Mouse (Mus musculus) neural tube, embryonic 11.5 days (tissue): Measurements from ENCODE around the gene Gm28044. TPM values are rescaled to one million over a fixed set of nuclear protein-coding genes. Genes with fewer than 3 reads are reported as not detected.
"Not testable (repeated sequence)": the region's sequence is repeated elsewhere in the genome, so short reads cannot be mapped to it uniquely, and the experiment has no call there.

ENCODE experiments used
- ATAC-seq: fragments of 200-750 bp; cut with Nextera tagmentation; 2 replicates; pipeline ENCODE4 v1.8.0; 2017; ENCODE audit warnings: moderate number of reproducible peaks, mild to moderate bottlenecking, moderate TSS enrichment, moderate library complexity; ENCODE audit not compliant: insufficient read depth, low FRiP score, low TSS enrichment
- DNase-seq: peaks from one replicate; pipeline ENCODE4 v3.0.0-alpha.2; 2015; ENCODE audit warnings: low spot score
- H3K27ac ChIP-seq: fragments of 300-500 bp; sonication (generic); 2 replicates; pipeline ENCODE4 v1.5.1; 2014; ENCODE audit warnings: low read depth, mild to moderate bottlenecking, low read length
- H3K27me3 ChIP-seq: fragments of 300-500 bp; sonication (generic); 2 replicates; pipeline ENCODE4 v1.6.1; 2014; ENCODE audit warnings: mild to moderate bottlenecking, low read length, mixed read lengths; ENCODE audit not compliant: control insufficient read depth, insufficient read depth
- H3K36me3 ChIP-seq: fragments of 300-500 bp; sonication (generic); 2 replicates; pipeline ENCODE4 v1.6.1; 2014; ENCODE audit warnings: mild to moderate bottlenecking, low read length, moderate library complexity, mixed read lengths; ENCODE audit not compliant: control insufficient read depth, insufficient read depth
- H3K4me1 ChIP-seq: fragments of 300-500 bp; sonication (generic); 2 replicates; pipeline ENCODE4 v1.6.1; 2014; ENCODE audit warnings: low read length, mixed read lengths; ENCODE audit not compliant: control insufficient read depth, insufficient read depth
- H3K4me2 ChIP-seq: fragments of 300-500 bp; sonication (generic); 2 replicates; pipeline ENCODE4 v1.6.1; 2014; ENCODE audit warnings: low read depth, mild to moderate bottlenecking, moderate library complexity
- H3K4me3 ChIP-seq: fragments of 300-500 bp; sonication (generic); 2 replicates; pipeline ENCODE4 v1.5.1; 2014; ENCODE audit warnings: low read depth, low read length
- H3K9ac ChIP-seq: fragments of 300-500 bp; sonication (generic); 2 replicates; pipeline ENCODE4 v1.6.1; 2014; ENCODE audit warnings: mild to moderate bottlenecking, low read length
- H3K9me3 ChIP-seq: fragments of 300-500 bp; sonication (generic); 2 replicates; pipeline ENCODE4 v1.6.1; 2016; ENCODE audit warnings: low read length; ENCODE audit not compliant: control insufficient read depth
- WGBS: fragments of 180-500 bp; shearing (Covaris S2); extraction: QIAGEN DNeasy Blood & Tissue Kit; methylation state at CpG from one replicate; pipeline ENCODE4 v1.1.7; 2014; 5-methylcytosine and 5-hydroxymethylcytosine counted together
- polyA plus RNA-seq: library from polyadenylated mRNA; unstranded; fragments of >200 nt; fragmentation: Nextera tagmentation; extraction: Ambion mirVana; gene quantifications from 2 replicates; pipeline ENCODE4 v1.2.1, GENCODE M21; 2014

Gm28044 gene
- polyA plus RNA-seq = 0.68 and 1.1 TPM in 2 replicates

GRCm38 (mm10) chr13:67360131-67360744 lies at the start of gene Gm28044, which contains the start of gene Zfp953:
TSS of gene Gm28044 (minus strand) at chr13:67360536.
TSS of gene Zfp953 (minus strand) at chr13:67360605.
- no peaks in the 10 kb centered on the region for H3K27me3 ChIP-seq
- H3K27ac ChIP-seq = no peak within 1 kb of the TSS
- H3K4me2 ChIP-seq = peak within 1 kb of the TSS; percentile 49
- H3K9me3 ChIP-seq = no peaks in the 10 kb centered on the region
- H3K9ac ChIP-seq = peak within 1 kb of the TSS; percentile 61
- ATAC-seq (peak; percentile 90), DNase-seq (peak; percentile 85)
- H3K4me3 ChIP-seq = peak within 1 kb of the TSS; percentile 62
- H3K36me3 ChIP-seq = no peaks in the 10 kb centered on the region
- no peaks in the 10 kb centered on the region; the same call in 1 of the 2 replicates for H3K4me1 ChIP-seq
- WGBS = under 1% methylated on average over 15 of the region's 15 CpGs

DNA sequence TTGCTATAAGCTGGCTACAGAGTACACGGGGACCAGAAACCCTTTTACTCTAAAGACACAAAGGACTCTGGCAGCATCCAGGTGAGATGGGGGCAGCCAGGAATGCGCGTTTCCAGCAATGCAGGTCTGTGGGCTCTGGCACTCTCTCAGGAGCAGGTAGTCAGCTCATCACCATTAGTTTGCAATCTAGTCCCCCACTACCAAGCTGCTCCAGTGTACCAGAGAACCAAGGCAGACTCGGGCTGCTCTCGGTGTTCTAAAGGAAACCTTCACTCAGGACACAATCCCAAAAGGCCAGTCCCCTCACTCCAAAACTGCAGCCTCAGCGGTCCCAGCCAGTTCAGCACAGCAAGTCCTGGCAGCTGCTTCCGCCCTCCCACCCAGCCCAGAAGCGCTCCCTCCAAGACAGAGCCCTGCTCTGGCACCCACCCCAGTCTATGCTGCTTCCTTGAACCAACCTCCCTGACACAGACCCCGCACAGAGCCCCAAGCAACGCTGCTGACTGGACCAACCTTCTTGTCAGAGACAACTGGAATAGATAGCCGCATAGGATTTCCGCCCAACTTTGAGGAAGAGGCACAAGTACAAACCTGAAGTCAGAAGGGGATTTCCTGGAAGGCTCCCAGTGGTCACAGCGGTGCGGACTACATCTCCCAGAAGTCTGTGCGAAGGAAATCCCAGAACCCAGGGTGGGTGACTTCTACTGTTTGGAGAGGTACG lies 39.0 kb upstream of the Gm28044 start, which contains the start of gene Zfp429:
Gene Zfp429 (minus strand): TSS at position 637 of the 721 bp plus-strand sequence.
- DNase-seq (peak; percentile 77), ATAC-seq (peak; percentile 95)
- H3K9ac ChIP-seq, H3K36me3 ChIP-seq, H3K9me3 ChIP-seq, H3K4me1 ChIP-seq, H3K27me3 ChIP-seq, H3K27ac ChIP-seq: not testable (repeated sequence)
- H3K4me3 ChIP-seq = peak within 1 kb of the TSS; percentile 43
- 4% methylated on average over 14 of the region's 16 CpGs for WGBS
- peak within 1 kb of the TSS; percentile 48 for H3K4me2 ChIP-seq

DNA sequence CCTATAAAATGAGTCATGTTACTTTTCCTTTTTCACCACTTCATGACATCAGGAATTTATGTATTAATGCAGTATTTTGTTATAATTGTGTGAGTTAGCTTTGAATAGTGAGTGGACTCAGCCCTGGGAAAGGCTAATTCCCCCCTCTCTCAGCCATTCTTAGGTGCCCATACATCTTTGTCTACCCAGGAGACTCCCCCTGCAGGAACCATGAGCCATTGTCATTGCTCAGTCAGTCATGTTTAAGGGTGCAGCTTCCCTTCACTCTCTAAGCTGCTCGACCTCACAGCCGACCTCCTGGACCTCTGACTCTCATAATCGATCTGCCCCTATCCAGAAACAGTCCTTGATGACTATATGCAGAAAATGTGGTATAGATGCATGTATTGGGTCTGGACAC lies 15.9 kb upstream of the Gm28044 start:
- not testable (repeated sequence) for H3K9me3 ChIP-seq, H3K4me3 ChIP-seq, H3K36me3 ChIP-seq, H3K9ac ChIP-seq, H3K27ac ChIP-seq, ATAC-seq, DNase-seq, H3K4me1 ChIP-seq, H3K4me2 ChIP-seq, H3K27me3 ChIP-seq
- 59% methylated on average over 3 of the region's 3 CpGs for WGBS

DNA sequence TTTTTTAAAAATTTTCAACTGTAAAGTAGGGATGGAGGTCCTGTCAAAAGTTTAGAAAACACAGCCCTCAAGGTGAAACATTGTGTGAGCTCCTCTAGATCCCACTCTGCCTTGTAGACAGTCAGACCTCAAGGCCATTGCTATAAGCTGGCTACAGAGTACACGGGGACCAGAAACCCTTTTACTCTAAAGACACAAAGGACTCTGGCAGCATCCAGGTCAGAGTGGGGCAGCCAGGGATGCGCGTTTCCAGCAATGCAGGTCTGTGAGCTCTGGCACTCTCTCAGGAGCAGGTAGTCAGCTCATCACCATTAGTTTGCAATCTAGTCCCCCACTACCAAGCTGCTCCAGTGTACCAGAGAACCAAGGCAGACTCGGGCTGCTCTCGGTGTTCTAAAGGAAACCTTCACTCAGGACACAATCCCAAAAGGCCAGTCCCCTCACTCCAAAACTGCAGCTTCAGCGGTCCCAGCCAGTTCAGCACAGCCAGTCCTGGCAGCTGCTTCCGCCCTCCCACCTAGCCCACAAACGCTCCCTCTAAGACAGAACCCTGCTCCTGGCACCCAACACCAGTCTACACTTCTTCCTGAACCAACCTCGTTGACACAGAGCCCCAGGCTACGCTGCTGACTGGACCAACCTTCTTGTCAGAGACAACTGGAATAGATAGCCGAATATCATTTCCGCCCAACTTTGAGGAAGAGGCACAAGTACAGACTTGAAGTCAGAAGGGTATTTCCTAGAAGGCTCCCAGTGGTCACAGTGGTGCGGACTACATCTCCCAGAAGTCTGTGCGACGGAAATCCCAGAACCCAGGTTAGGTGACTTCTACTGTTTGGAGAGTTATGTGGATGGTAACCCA lies 14.9 kb upstream of the Gm28044 start, which contains the start of the genes Gm28041 and Zfp456:
Gene Gm28041 (minus strand): TSS at position 684 of the 862 bp plus-strand sequence.
Gene Zfp456 (minus strand): TSS at position 761 of the 862 bp plus-strand sequence.
- H3K9ac ChIP-seq, H3K4me1 ChIP-seq, H3K9me3 ChIP-seq, H3K27me3 ChIP-seq, H3K27ac ChIP-seq, H3K36me3 ChIP-seq: not testable (repeated sequence)
- 15% methylated on average over 14 of the region's 15 CpGs for WGBS
- H3K4me3 ChIP-seq = peak within 1 kb of the TSS; percentile 32
- ATAC-seq (peak; percentile 90), DNase-seq (peak; percentile 71)
- peak within 1 kb of the TSS; percentile 39 for H3K4me2 ChIP-seq

- no peak for ATAC-seq
- H3K9me3 ChIP-seq = no peaks in the 10 kb centered on the region
- no peak overlapping the region for H3K4me3 ChIP-seq
Measured at GRCm38 (mm10) chr13:67351854-67352253, 8.5 kb downstream of the Gm28044 start.

DNA sequence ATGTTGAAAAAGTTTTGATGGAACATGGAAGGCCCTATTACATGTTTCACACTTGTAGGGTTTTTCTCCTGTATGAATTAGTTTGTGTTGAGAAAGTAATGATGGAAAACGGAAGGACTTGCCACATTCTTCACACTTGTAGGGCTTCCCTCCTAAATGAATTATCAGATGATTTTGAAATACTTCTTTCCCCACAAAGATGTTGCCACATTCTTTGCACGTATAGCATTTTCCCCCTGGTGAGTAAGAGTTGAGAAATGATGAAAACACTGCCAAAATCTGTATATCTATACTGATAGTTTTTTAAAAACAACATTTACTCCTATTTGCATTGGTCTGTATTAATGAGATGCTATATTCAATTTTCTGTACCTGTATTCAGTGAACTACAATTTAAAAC lies 16.9 kb downstream of the Gm28044 start:
- WGBS = 92% methylated on average over 2 of the region's 2 CpGs

More at GRCm38 (mm10) chr13:67351854-67352253, 8.5 kb downstream of the Gm28044 start:
- no peak overlapping the region for H3K27ac ChIP-seq
- no peaks in the 10 kb centered on the region for H3K27me3 ChIP-seq
- no peak overlapping the region for H3K9ac ChIP-seq
- no peaks in the 10 kb centered on the region for H3K36me3 ChIP-seq
- no peak overlapping the region for H3K4me2 ChIP-seq
- H3K4me1 ChIP-seq = no peaks in the 10 kb centered on the region
- no peak for DNase-seq

DNA sequence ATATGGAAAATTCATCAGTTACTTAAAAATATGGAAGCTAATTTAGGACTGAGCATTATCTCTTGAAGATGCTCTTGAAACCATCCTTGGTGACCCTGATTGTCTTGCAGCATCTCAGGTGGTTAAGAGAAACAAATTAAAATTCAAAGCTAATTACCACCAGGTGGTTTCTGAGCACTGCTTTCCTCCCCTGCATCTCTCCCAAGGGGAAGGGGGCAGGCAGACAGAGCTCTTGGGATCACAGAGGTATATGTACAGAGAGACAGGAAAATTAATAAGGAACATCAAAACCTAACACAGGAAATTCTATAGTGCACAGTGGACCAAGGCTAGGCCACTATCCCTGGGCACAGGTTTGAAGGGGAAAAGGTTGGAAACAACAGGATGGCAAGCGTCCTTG lies 27.5 kb downstream of the Gm28044 start:
- no peaks in the 10 kb centered on the region for H3K4me1 ChIP-seq
- no peaks in the 10 kb centered on the region for H3K36me3 ChIP-seq
- peak overlapping the region; percentile 47 for H3K4me3 ChIP-seq
- peak overlapping the region; percentile 52 for H3K9ac ChIP-seq
- no peak for DNase-seq
- H3K9me3 ChIP-seq = no peaks in the 10 kb centered on the region
- no peak overlapping the region for H3K27ac ChIP-seq
- peak overlapping the region; percentile 57 for H3K4me2 ChIP-seq
- peak; percentile 33; the same call in 1 of the 2 replicates for ATAC-seq
- no peaks in the 10 kb centered on the region for H3K27me3 ChIP-seq
- 82% methylated on average over 1 of the region's 1 CpGs for WGBS

More for the DNA sequence above, 16.9 kb downstream of the Gm28044 start:
- Histone ChIP-seq H3K9ac (no peak overlapping the region), H3K27me3 (no peaks in the 10 kb centered on the region), H3K4me3 (no peak overlapping the region), H3K9me3 (no peaks in the 10 kb centered on the region), H3K4me2 (no peak overlapping the region), H3K27ac (no peak overlapping the region), H3K4me1 (no peaks in the 10 kb centered on the region), H3K36me3 (no peaks in the 10 kb centered on the region)
- no peak for DNase-seq
- no peak for ATAC-seq

- peak; percentile 86 for ATAC-seq
- H3K4me2 ChIP-seq = peak within 1 kb of the TSS; percentile 57
- peak; percentile 78 for DNase-seq
- no peaks in the 10 kb centered on the region for H3K36me3 ChIP-seq
- peak within 1 kb of the TSS; percentile 47 for H3K4me3 ChIP-seq
- no peak within 1 kb of the TSS for H3K27ac ChIP-seq
- no peaks in the 10 kb centered on the region for H3K4me1 ChIP-seq
- 19% methylated on average over 17 of the region's 17 CpGs for WGBS
- peak within 1 kb of the TSS; percentile 52 for H3K9ac ChIP-seq
- no peaks in the 10 kb centered on the region for H3K9me3 ChIP-seq
- H3K27me3 ChIP-seq = no peaks in the 10 kb centered on the region
Measured at GRCm38 (mm10) chr13:67332019-67332724, 28.2 kb downstream of the Gm28044 start, which contains the start of gene Zfp595. TSS of gene Zfp595 (minus strand) at chr13:67332570.
